Mouse (Mus musculus): Measurements from ENCODE around the gene Hcn3.

DNA sequence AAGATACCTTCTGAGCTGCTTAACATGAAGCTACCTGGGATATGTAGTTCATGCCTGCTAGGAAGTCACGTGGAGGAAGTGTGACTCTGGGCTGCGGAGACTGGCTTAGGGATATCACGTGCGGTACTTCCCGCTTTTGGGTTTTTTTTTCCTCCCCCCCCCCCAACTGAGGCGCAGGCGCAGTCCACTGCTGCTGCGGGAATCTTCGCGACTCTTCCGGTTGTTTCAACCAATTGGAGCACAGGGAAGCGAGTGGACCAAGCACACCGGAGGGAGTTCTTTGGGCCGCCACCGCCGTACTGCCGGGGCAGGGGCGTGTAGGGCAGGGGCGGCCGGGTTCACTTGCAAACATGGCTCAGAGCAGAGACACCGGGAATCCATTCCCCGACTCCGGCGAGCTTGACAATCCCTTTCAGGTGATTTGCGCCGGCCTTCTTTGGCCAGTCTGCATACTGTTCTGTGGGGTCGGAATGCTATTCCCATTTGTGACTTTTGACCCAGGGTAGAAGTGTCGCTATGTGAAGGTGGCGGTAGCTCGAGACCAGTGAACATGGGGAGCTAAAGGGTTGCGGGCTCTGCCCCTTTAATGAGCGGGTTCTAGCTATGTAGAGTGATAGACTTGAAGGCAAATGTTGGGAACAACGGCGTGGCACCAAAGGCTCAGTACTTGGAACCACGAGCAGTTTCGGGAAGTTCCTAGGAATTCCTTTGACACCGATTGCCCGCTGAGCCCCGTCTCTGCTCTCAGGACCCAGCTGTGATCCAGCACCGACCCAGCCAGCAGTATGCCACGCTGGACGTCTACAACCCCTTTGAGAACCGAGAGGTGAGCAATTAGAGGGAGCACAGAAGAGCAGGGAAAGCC, 17.5 kb upstream of the Hcn3 start, which contains the start of gene Scamp3:
- TF ChIP-seq CTCF (IDR thresholded peaks at IDR 0.05; ENCODE audit: low read depth), result no peak
- TF ChIP-seq EP300 (IDR thresholded peaks at IDR 0.05; ENCODE audit: low read depth), result peak; percentile 84

Data from heart, postnatal 0 days (tissue).